Mouse (Mus musculus) megakaryocyte, adult 5-6 weeks (primary cell): ENCODE data around the gene Wipi1. TPM values are rescaled to one million over a fixed set of nuclear protein-coding genes. Genes with fewer than 3 reads are reported as not detected.

Experiments used
- ATAC-seq: 2 replicates; pipeline ENCODE4 v1.8.0; 2016; ENCODE audit warnings: mild to moderate bottlenecking, inconsistent platforms; ENCODE audit not compliant: poor library complexity, severe bottlenecking
- total RNA-seq, 2 experiments: library from RNA; stranded (forward) in 1 of 2; stranded (reverse) in 1 of 2; fragments of 153-499, 151-499 nt in 1 of 2; fragments of 221-1000, 200-1000 nt in 1 of 2; gene quantifications; 2 replicates each; pipeline versions ENCODE4 v1.2.3 to v1.2.4; 2015 to 2017

Gene Wipi1
- total RNA-seq, 2 experiments from 2014 or later, result 7.6 to 14.2 TPM

- no peak for ATAC-seq
These were observed 65.3 kb downstream of the Wipi1 start for GRCm38 (mm10) chr11:109546305-109547001.

- ATAC-seq, result no peak
These were observed 66.0 kb downstream of the Wipi1 start for GRCm38 (mm10) chr11:109545700-109546143.

- no peak for ATAC-seq
These were observed 66.5 kb downstream of the Wipi1 start for GRCm38 (mm10) chr11:109545265-109545664.

- ATAC-seq, result no peak
These were observed 67.3 kb downstream of the Wipi1 start for GRCm38 (mm10) chr11:109544432-109544831.

GRCm38 (mm10) chr11:109543466-109543865 lies 68.3 kb downstream of the Wipi1 start:
- no peak for ATAC-seq

- peak; percentile 19; the same call in 1 of the 2 replicates for ATAC-seq
These were observed 72.5 kb downstream of the Wipi1 start for GRCm38 (mm10) chr11:109539290-109539689.

- no peak for ATAC-seq
These were observed 74.8 kb downstream of the Wipi1 start for GRCm38 (mm10) chr11:109536939-109537338.

GRCm38 (mm10) chr11:109535966-109536365 lies 75.8 kb downstream of the Wipi1 start:
- ATAC-seq, result no peak

GRCm38 (mm10) chr11:109530030-109530429 lies 81.7 kb downstream of the Wipi1 start:
- no peak for ATAC-seq

GRCm38 (mm10) chr11:109525571-109525970 lies 86.2 kb downstream of the Wipi1 start:
- no peak for ATAC-seq

GRCm38 (mm10) chr11:109524869-109525268 lies 86.9 kb downstream of the Wipi1 start:
- no peak for ATAC-seq

Other genes with a start within 250 kb of the Wipi1 start
- 59.5 and 61.2 TPM in 2 replicates for gene Gna13, start 249.1 kb downstream of the Wipi1 start, total RNA-seq (2015)
- gene Gna13, start 249.1 kb downstream of the Wipi1 start, total RNA-seq (2017), result 54.2 and 57.3 TPM in 2 replicates
- gene 9930022D16Rik, start 198.1 kb downstream of the Wipi1 start, total RNA-seq (2015), result 0.07 TPM in 1 of 2 replicates, not detected in the other
- 0.08 TPM in 1 of 2 replicates, not detected in the other for gene 9930022D16Rik, start 198.1 kb downstream of the Wipi1 start, total RNA-seq (2017)
- 19.2 and 26.5 TPM in 2 replicates for gene Amz2, start 186.0 kb downstream of the Wipi1 start, total RNA-seq (2015)
- 51.3 and 51.7 TPM in 2 replicates for gene Amz2, start 186.0 kb downstream of the Wipi1 start, total RNA-seq (2017)
- 4.9 and 6.2 TPM in 2 replicates for gene Arsg, start 138.6 kb downstream of the Wipi1 start, total RNA-seq (2015)
- 6.2 and 7.5 TPM in 2 replicates for gene Arsg, start 138.6 kb downstream of the Wipi1 start, total RNA-seq (2017)
- 27.4 and 27.6 TPM in 2 replicates for gene Slc16a6, start 138.4 kb downstream of the Wipi1 start, total RNA-seq (2015)
- 10.5 and 14.7 TPM in 2 replicates for gene Slc16a6, start 138.4 kb downstream of the Wipi1 start, total RNA-seq (2017)
- gene Prkar1a, start 37.4 kb upstream of the Wipi1 start, total RNA-seq (2015), result 96.1 and 98.1 TPM in 2 replicates
- gene Prkar1a, start 37.4 kb upstream of the Wipi1 start, total RNA-seq (2017), result 62.7 and 77.9 TPM in 2 replicates
- gene Fam20a, start 110.3 kb upstream of the Wipi1 start, total RNA-seq (2015), result not detected in 2 replicates
- gene Fam20a, start 110.3 kb upstream of the Wipi1 start, total RNA-seq (2017), result 0.04 and 0.33 TPM in 2 replicates
- gene 1700012B07Rik, start 216.1 kb upstream of the Wipi1 start, total RNA-seq (2015), result not detected in 2 replicates
- gene 1700012B07Rik, start 216.1 kb upstream of the Wipi1 start, total RNA-seq (2017), result not detected in 2 replicates